Mouse (Mus musculus): ENCODE results near the gene Tmem63a.
"Not testable (repeated sequence)": the region's sequence is repeated elsewhere in the genome, so short reads cannot be mapped to it uniquely, and the experiment has no call there.

The Tmem63a gene

GRCm38 (mm10) chr1:180957989-180958388, 15.8 kb downstream of the Tmem63a start:
- no peak for DNase-seq (ENCODE audit: low read depth, low spot score)

DNA sequence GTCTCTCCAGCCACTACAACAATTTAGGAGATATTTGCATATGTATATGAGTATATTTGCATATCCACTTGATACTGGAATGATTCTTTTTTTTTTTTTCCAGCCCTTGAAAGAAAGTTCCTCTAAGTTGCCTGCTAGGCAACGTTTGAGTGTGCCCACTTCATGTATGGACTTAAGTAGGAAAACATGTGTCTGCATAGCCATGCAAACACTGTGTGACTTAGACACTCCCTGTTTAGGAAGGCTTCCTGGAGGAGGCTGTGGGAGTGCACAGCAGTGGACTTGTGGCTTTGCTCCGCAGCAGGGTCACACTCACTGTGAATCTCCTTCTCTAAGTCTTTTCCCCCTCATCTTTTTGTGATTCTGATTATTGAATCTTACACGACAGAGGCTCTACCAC, 16.7 kb downstream of the Tmem63a start:
- DNase-seq (ENCODE audit: low read depth, low spot score): no peak

DNA sequence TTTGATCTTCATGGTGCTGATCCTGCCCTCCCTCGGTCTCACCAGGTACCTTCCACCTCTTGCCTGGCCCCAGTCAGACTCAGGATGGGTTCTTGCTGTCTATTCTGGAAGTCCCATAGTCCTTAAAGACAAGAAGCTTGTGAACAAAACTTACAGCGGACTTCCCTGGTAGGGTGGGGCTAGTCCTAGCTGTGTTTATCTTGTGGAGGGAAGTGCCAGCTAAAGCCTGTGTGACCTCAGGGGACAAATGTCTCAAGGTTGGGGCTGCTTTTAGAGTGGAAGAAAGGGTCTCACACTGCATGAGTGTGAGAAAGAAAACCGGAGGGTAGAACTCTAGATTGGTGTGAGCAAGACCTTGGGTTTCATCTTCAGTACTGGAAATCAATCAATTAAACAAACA, 23.6 kb downstream of the Tmem63a start:
- DNase-seq (ENCODE audit: low read depth, low spot score): no peak

DNA sequence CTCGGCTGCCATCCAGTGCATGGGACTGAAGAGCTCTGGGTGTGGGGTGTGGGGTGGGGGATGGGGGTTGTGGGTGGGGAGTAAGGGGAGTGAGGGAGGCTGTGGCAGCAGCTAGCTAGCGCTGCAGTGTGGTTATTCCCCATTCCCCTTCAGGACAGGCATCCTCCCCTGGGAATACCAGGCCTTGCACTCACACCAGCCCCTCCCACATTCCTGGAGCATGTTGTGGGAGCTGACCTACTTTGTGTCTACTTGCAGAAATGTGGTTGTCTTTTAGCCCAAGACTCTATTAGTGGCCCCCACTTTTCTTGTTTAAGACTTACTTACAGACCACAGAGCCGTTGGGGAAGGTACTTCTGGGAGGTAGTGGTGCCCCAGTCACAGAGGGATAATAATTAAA, 24.4 kb downstream of the Tmem63a start:
- DNase-seq (ENCODE audit: low read depth, low spot score): peak; percentile 78

- DNase-seq (ENCODE audit: low read depth, low spot score): no peak
These were observed 25.1 kb downstream of the Tmem63a start for GRCm38 (mm10) chr1:180967261-180967660.

DNA sequence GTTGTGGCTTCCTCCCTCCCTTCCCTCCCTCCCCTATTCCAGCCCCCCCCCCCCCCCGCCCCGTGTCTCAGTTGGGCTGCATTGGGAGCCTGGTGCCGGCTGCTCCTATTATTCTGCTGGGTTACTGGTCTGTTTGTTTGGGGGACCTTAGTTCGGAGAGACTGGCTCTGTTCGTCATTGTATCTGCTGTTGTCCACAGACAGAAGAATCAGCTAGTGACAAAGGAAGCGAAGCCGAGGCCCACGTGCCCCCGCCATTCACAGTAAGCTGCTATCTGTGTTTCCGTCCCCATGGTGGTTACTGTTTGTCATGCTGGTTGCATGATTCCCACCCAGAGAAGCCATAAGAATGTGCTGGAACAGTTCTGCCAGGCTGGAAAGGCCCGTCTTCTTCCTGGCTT, 30.8 kb downstream of the Tmem63a start:
- no peak for DNase-seq (ENCODE audit: low read depth, low spot score)

- DNase-seq (ENCODE audit: low read depth, low spot score): peak; percentile 49
These were observed 32.1 kb downstream of the Tmem63a start for GRCm38 (mm10) chr1:180974126-180974746.

- DNase-seq (ENCODE audit: low read depth, low spot score): no peak
These were observed 34.1 kb downstream of the Tmem63a start for GRCm38 (mm10) chr1:180976110-180976679.

DNA sequence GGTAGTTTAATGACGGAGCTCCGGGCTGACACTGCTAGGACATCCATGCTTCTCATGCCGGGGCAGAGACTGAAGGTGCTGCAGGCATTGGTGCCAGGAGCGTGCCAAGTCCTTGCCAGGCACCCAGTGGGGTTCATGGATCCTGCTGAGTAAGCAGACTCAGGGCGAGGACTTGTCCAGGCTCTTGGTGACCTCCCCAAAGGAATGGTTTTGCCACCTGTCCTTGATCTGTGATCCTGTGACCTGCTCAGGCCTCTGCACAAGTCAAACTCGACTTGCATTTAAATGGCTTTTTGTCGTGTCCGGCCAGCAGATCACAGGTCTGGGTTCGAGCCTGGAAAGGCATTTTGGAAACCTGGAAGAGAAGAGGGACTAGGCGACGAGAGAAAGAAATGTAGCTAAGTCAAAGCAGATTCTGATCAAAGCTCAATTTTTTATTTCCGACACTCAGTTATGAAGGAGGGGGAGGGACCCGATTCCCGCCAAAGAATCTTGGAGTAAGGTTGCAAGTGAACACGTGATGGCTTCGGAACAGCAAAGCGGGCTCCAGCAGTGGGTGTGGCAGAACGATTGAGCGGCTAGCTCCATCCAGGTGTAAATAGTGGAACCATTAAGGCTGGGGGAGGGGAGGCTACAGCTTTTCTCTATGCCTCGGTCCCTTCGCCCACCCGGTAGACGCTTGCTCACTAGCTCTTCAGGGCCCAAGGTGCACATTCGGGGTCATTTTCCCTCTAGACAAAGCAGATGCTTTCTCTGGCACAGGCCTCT, 37.5 kb downstream of the Tmem63a start:
- DNase-seq (ENCODE audit: low read depth, low spot score): no peak

DNA sequence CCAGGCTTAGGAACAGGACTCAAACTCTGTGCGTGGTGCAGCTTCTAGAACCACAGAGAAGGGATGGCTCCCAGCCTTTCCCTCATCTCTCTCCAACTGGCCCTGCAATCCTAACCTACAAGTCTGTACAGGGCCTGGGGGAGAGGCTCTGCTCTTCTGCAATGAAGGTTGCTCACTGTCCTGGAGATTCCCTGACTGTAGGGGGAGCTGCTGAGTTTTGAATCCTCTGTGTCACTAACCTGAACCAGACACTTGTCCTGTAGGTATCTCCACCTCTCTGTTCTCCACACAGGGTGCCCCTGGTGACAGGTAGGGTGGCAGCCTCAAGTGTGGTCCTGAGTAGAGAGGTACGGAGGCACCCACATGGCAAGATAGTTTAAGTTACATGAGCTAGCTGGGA, 38.3 kb downstream of the Tmem63a start:
- DNase-seq (ENCODE audit: low read depth, low spot score): no peak

GRCm38 (mm10) chr1:180981298-180982046, 39.3 kb downstream of the Tmem63a start:
- not testable (repeated sequence) for DNase-seq (ENCODE audit: low read depth, low spot score)

GRCm38 (mm10) chr1:180986701-180987100, 44.6 kb downstream of the Tmem63a start:
- DNase-seq (ENCODE audit: low read depth, low spot score): no peak

DNA sequence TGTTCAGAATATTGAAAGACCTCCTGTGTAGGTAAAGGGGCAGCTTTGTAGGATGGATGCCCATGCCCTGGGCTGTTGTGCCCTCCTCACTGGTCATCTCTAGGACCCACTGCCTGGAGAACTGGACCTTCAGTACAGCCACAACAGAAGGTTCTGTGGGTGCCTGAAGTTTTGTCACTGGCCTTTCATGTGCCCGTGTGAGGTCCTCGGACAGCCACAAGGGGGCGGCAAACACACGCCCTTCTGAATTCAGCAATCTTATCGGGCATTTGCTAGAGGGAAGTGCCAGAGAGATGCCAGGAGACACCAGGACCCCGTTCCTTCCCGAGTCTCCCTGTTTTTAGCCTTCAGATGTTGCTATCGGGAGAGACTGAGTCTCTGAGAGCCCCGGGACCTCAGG, 45.6 kb downstream of the Tmem63a start:
- peak; percentile 56 for DNase-seq (ENCODE audit: low read depth, low spot score)

GRCm38 (mm10) chr1:180990671-180991070, 48.5 kb downstream of the Tmem63a start:
- DNase-seq (ENCODE audit: low read depth, low spot score): no peak

GRCm38 (mm10) chr1:180992142-180992541, 50.0 kb downstream of the Tmem63a start:
- DNase-seq (ENCODE audit: low read depth, low spot score): no peak

- DNase-seq (ENCODE audit: low read depth, low spot score): peak; percentile 52
These were observed 58.5 kb downstream of the Tmem63a start for GRCm38 (mm10) chr1:181000501-181001092.

- DNase-seq (ENCODE audit: low read depth, low spot score): no peak
These were observed 59.1 kb downstream of the Tmem63a start for GRCm38 (mm10) chr1:181001217-181001616.

- DNase-seq (ENCODE audit: low read depth, low spot score): no peak
These were observed 59.5 kb downstream of the Tmem63a start for GRCm38 (mm10) chr1:181001621-181002020.

GRCm38 (mm10) chr1:181003790-181004189, 61.6 kb downstream of the Tmem63a start:
- DNase-seq (ENCODE audit: low read depth, low spot score): no peak

- no peak for DNase-seq (ENCODE audit: low read depth, low spot score)
These were observed 63.2 kb downstream of the Tmem63a start for GRCm38 (mm10) chr1:181005331-181005730.

GRCm38 (mm10) chr1:181007831-181008230, 65.7 kb downstream of the Tmem63a start:
- no peak for DNase-seq (ENCODE audit: low read depth, low spot score)

- DNase-seq (ENCODE audit: low read depth, low spot score): no peak
These were observed 66.1 kb downstream of the Tmem63a start for GRCm38 (mm10) chr1:181008266-181008665.
